Mouse (Mus musculus): ENCODE data around the gene Psmb11. TPM values are rescaled to one million over a fixed set of nuclear protein-coding genes. Genes with fewer than 3 reads are reported as not detected.

Gene Psmb11
- polyA plus RNA-seq, 1 experiment from 2014 or later = 0.04 TPM

GRCm38 (mm10) chr14:54647900-54648299, 26.7 kb downstream of the Psmb11 start:
- Histone ChIP-seq H3K9me3 (ENCODE audit: low read length) (no peaks in the 10 kb centered on the region), H3K36me3 (ENCODE audit: insufficient read depth, low read length) (peaks cover 50% of the 10 kb centered on the region), H3K4me3 (ENCODE audit: low read depth, low read length) (no peak overlapping the region), H3K4me2 (replicated peaks; ENCODE audit: low read depth, low read length) (no peak overlapping the region), H3K9ac (replicated peaks; ENCODE audit: low read depth) (no peak overlapping the region), H3K4me1 (ENCODE audit: insufficient read depth, low read depth, low read length) (no peaks in the 10 kb centered on the region; the same call in 1 of the 2 replicates), H3K27me3 (replicated peaks; ENCODE audit: insufficient read depth, low read length) (no peaks in the 10 kb centered on the region), H3K27ac (ENCODE audit: low read length) (no peak overlapping the region)
- TF ChIP-seq EP300 (IDR thresholded peaks at IDR 0.05) (no peak), CTCF (IDR thresholded peaks at IDR 0.05) (no peak)
- 75% methylated on average over 4 of the region's 4 CpGs for WGBS
- ATAC-seq (no peak), DNase-seq (ENCODE audit: low spot score) (no peak)

- DNase-seq (ENCODE audit: low spot score) (peak; percentile 96), ATAC-seq (peak; percentile 62)
- no peak overlapping the region for H3K4me2 ChIP-seq (replicated peaks; ENCODE audit: low read depth, low read length)
- H3K4me1 ChIP-seq (ENCODE audit: insufficient read depth, low read depth, low read length) = peaks cover 9% of the 10 kb centered on the region; the same call in 1 of the 2 replicates
- no peak overlapping the region for H3K9ac ChIP-seq (replicated peaks; ENCODE audit: low read depth)
- no peak for TF ChIP-seq EP300 (IDR thresholded peaks at IDR 0.05)
- peak; percentile 96 for TF ChIP-seq CTCF (IDR thresholded peaks at IDR 0.05)
- no peak overlapping the region for H3K27ac ChIP-seq (ENCODE audit: low read length)
- 57% methylated on average over 22 of the region's 23 CpGs for WGBS
- H3K36me3 ChIP-seq (ENCODE audit: insufficient read depth, low read length) = peaks cover 34% of the 10 kb centered on the region; the same call in 1 of the 2 replicates
- H3K9me3 ChIP-seq (ENCODE audit: low read length) = no peaks in the 10 kb centered on the region
- H3K4me3 ChIP-seq (ENCODE audit: low read depth, low read length) = no peak overlapping the region
- H3K27me3 ChIP-seq (replicated peaks; ENCODE audit: insufficient read depth, low read length) = no peaks in the 10 kb centered on the region
Measured at GRCm38 (mm10) chr14:54650621-54651454, 29.6 kb downstream of the Psmb11 start.

- H3K4me3 ChIP-seq (ENCODE audit: low read depth, low read length) = no peak overlapping the region
- ATAC-seq = no peak
- no peak overlapping the region for H3K27ac ChIP-seq (ENCODE audit: low read length)
- H3K4me1 ChIP-seq (ENCODE audit: insufficient read depth, low read depth, low read length) = peaks cover 9% of the 10 kb centered on the region; the same call in 1 of the 2 replicates
- no peak for TF ChIP-seq EP300 (IDR thresholded peaks at IDR 0.05)
- no peak for TF ChIP-seq CTCF (IDR thresholded peaks at IDR 0.05)
- H3K9me3 ChIP-seq (ENCODE audit: low read length) = no peaks in the 10 kb centered on the region
- no peaks in the 10 kb centered on the region for H3K27me3 ChIP-seq (replicated peaks; ENCODE audit: insufficient read depth, low read length)
- WGBS = 73% methylated on average over 4 of the region's 4 CpGs
- H3K36me3 ChIP-seq (ENCODE audit: insufficient read depth, low read length) = peaks cover 27% of the 10 kb centered on the region; the same call in 1 of the 2 replicates
- H3K9ac ChIP-seq (replicated peaks; ENCODE audit: low read depth) = no peak overlapping the region
- H3K4me2 ChIP-seq (replicated peaks; ENCODE audit: low read depth, low read length) = no peak overlapping the region
- DNase-seq (ENCODE audit: low spot score) = no peak
Measured at GRCm38 (mm10) chr14:54651556-54651955, 30.3 kb downstream of the Psmb11 start.

- H3K4me1 ChIP-seq (ENCODE audit: insufficient read depth, low read depth, low read length) = peaks cover 9% of the 10 kb centered on the region; the same call in 1 of the 2 replicates
- no peak overlapping the region; the same call in 1 of the 2 replicates for H3K27ac ChIP-seq (ENCODE audit: low read length)
- H3K9me3 ChIP-seq (ENCODE audit: low read length) = no peaks in the 10 kb centered on the region
- WGBS = 0% methylated on average over 5 of the region's 7 CpGs
- H3K4me3 ChIP-seq (ENCODE audit: low read depth, low read length) = peak overlapping the region; percentile 56
- no peak for TF ChIP-seq CTCF (IDR thresholded peaks at IDR 0.05)
- no peak for TF ChIP-seq EP300 (IDR thresholded peaks at IDR 0.05)
- no peak for ATAC-seq
- H3K36me3 ChIP-seq (ENCODE audit: insufficient read depth, low read length) = peaks cover 31% of the 10 kb centered on the region
- H3K4me2 ChIP-seq (replicated peaks; ENCODE audit: low read depth, low read length) = peak overlapping the region; percentile 63
- no peaks in the 10 kb centered on the region for H3K27me3 ChIP-seq (replicated peaks; ENCODE audit: insufficient read depth, low read length)
- no peak for DNase-seq (ENCODE audit: low spot score)
- 0 out of 2 replicates have a peak overlapping the region, but pooled peaks have one; percentile 44 for H3K9ac ChIP-seq (replicated peaks; ENCODE audit: low read depth)
Measured at GRCm38 (mm10) chr14:54652787-54653186, 31.6 kb downstream of the Psmb11 start.

GRCm38 (mm10) chr14:54653496-54653895, 32.3 kb downstream of the Psmb11 start:
- ATAC-seq = peak; percentile 92
- TF ChIP-seq EP300 (IDR thresholded peaks at IDR 0.05) (no peak), CTCF (IDR thresholded peaks at IDR 0.05) (no peak; the same call in 1 of the 2 replicates)
- H3K9me3 ChIP-seq (ENCODE audit: low read length) = no peaks in the 10 kb centered on the region
- peak; percentile 96 for DNase-seq (ENCODE audit: low spot score)
- H3K36me3 ChIP-seq (ENCODE audit: insufficient read depth, low read length) = peaks cover 32% of the 10 kb centered on the region
- H3K9ac ChIP-seq (replicated peaks; ENCODE audit: low read depth) = peak overlapping the region; percentile 44
- peak overlapping the region; percentile 56 for H3K4me3 ChIP-seq (ENCODE audit: low read depth, low read length)
- H3K4me1 ChIP-seq (ENCODE audit: insufficient read depth, low read depth, low read length) = peaks cover 9% of the 10 kb centered on the region; the same call in 1 of the 2 replicates
- no peaks in the 10 kb centered on the region for H3K27me3 ChIP-seq (replicated peaks; ENCODE audit: insufficient read depth, low read length)
- peak overlapping the region; percentile 38; the same call in 1 of the 2 replicates for H3K27ac ChIP-seq (ENCODE audit: low read length)
- 0% methylated on average over 12 of the region's 12 CpGs for WGBS
- peak overlapping the region; percentile 63 for H3K4me2 ChIP-seq (replicated peaks; ENCODE audit: low read depth, low read length)

- no peak overlapping the region for H3K4me2 ChIP-seq (replicated peaks; ENCODE audit: low read depth, low read length)
- no peaks in the 10 kb centered on the region for H3K27me3 ChIP-seq (replicated peaks; ENCODE audit: insufficient read depth, low read length)
- H3K9ac ChIP-seq (replicated peaks; ENCODE audit: low read depth) = no peak overlapping the region
- no peak for ATAC-seq
- no peak for DNase-seq (ENCODE audit: low spot score)
- no peaks in the 10 kb centered on the region for H3K9me3 ChIP-seq (ENCODE audit: low read length)
- TF ChIP-seq EP300 (IDR thresholded peaks at IDR 0.05) (no peak), CTCF (IDR thresholded peaks at IDR 0.05) (no peak)
- no peak overlapping the region for H3K4me3 ChIP-seq (ENCODE audit: low read depth, low read length)
- peaks cover 46% of the 10 kb centered on the region for H3K36me3 ChIP-seq (ENCODE audit: insufficient read depth, low read length)
- no peak overlapping the region for H3K27ac ChIP-seq (ENCODE audit: low read length)
- H3K4me1 ChIP-seq (ENCODE audit: insufficient read depth, low read depth, low read length) = no peaks in the 10 kb centered on the region
- WGBS = 81% methylated on average over 2 of the region's 2 CpGs
Measured at GRCm38 (mm10) chr14:54660009-54660408, 38.8 kb downstream of the Psmb11 start.

Measured in lung, postnatal 0 days (tissue).